Comparison of ENCODE assay signal across 26 mouse cellular contexts in the genomic region with DNA sequence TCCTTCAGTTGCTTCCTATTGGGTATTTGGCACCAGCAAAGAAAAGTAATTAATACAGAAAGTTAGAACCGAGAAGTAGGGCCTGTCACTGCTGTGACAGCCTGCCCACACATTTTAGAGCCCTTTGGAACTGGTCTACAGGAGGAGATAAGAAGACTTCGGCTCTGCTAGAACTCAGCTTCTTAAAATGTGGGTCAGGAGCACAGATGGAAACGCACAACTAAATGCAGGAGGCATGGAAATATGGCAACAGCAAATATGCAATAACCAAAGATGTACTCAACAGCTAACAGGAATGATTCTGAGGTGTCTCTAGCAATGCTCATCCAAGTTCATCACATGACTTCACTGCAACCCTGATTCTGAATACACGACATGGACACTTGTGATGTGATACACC.
"Had no signal": no experiment of that assay in that cellular context is flagged by ENCODE, and none has a peak within 500 bp of the region (broad histone marks: within the 10 kb centered on the region; RNA-seq: fewer than 3 reads in every experiment).

No protein-coding gene starts in this region.

- H3K4me1 ChIP-seq: hindbrain, embryonic 12.5 days had no signal

- DNase-seq: gastrocnemius, adult 2 months; gastrocnemius, postnatal 10 days; gastrocnemius, postnatal 25 days; heart, adult 2 months; heart, postnatal 10 days; heart, postnatal 4 days; kidney, adult 18-20 months; kidney, adult 8-10 months; kidney, postnatal 10 days; kidney, postnatal 25 days; kidney, postnatal 4 days; liver; liver, embryonic 13.5 days had no signal

- H3K9ac ChIP-seq: hindbrain, embryonic 12.5 days; hindbrain, embryonic 14.5 days; intestine, embryonic 15.5 days; limb, embryonic 12.5 days; liver, embryonic 13.5 days had no signal

- H3K4me2 ChIP-seq: heart, embryonic 11.5 days; hindbrain, embryonic 12.5 days; hindbrain, embryonic 14.5 days; intestine, embryonic 15.5 days; limb, embryonic 12.5 days; liver, embryonic 11.5 days; liver, embryonic 13.5 days had no signal

- H3K9me3 ChIP-seq: hindbrain, embryonic 10.5 days; hindbrain, embryonic 12.5 days; intestine, embryonic 15.5 days; limb, embryonic 10.5 days; liver, embryonic 13.5 days had no signal

- H3K27me3 ChIP-seq: hindbrain, embryonic 12.5 days; intestine, embryonic 15.5 days; limb, embryonic 12.5 days; liver, embryonic 13.5 days had no signal

- ATAC-seq: hindbrain, embryonic 16.5 days; inflammation-experienced regulatory T-cells, adult 6 months; intestine, embryonic 15.5 days; intestine, postnatal 0 days had no signal

- H3K36me3 ChIP-seq: hindbrain, embryonic 12.5 days; intestine, embryonic 15.5 days; limb, embryonic 12.5 days; liver, embryonic 13.5 days had no signal

- H3K27ac ChIP-seq: gastrocnemius, adult 2 months; heart, adult 2 months; hindbrain, embryonic 10.5 days; hindbrain, embryonic 12.5 days; hindbrain, embryonic 14.5 days; intestine, embryonic 15.5 days; layer of hippocampus, adult 2 months; left cerebral cortex, adult 2 months; limb, embryonic 10.5 days; limb, embryonic 12.5 days; liver, embryonic 13.5 days had no signal

- H3K4me3 ChIP-seq: gastrocnemius, adult 2 months; heart, adult 2 months; hindbrain, embryonic 10.5 days; hindbrain, embryonic 12.5 days; intestine, embryonic 15.5 days; layer of hippocampus, adult 2 months; left cerebral cortex, adult 2 months; limb, embryonic 10.5 days; limb, embryonic 12.5 days; liver, embryonic 13.5 days had no signal
